Mouse (Mus musculus): ENCODE results near the gene Nckap1l. TPM values are rescaled to one million over a fixed set of nuclear protein-coding genes. Genes with fewer than 3 reads are reported as not detected.
"Not testable (repeated sequence)": the region's sequence is repeated elsewhere in the genome, so short reads cannot be mapped to it uniquely, and the experiment has no call there.

The Nckap1l gene
- polyA plus RNA-seq (2012; ENCODE audit: insufficient read depth, insufficient read length, low replicate concordance, missing spikeins): not detected in 2 replicates

DNA sequence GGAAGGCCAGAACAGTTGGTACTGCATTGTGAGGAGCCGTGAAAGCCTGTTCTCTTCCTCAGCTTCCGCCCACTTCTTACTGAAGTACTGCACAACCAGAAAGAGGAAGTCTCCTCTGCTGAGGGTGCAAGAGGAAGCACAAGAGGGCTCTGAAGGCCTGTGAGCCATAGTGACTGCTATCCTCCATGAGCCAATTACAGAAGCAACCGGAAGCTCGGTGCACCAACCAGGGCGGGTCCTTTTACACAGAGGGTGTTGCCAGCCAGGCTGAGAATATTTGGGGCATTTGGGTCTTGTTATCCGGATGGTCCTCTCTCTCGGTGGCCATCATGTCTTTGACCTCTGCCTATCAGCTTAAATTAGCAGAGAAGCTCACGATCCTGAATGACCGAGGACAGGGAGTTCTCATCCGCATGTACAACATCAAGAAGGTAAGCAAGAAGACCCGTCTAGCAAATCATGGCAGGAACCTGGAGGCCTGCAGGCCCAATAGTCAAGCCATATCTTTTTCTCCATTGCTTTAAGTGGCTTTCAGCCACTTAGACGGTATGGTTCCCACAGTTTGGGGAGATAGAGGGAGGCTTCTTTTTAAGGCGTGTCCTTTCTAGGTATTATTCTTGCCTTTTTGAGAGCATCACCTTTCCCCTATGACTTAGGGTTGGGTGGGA, at the start of gene Nckap1l:
TSS of gene Nckap1l (plus strand) at position 244 of the 668 bp plus-strand sequence.
- no peak within 1 kb of the TSS for H3K4me3 ChIP-seq (ENCODE audit: insufficient read depth, low read depth, low read length)
- H3K27ac ChIP-seq (ENCODE audit: insufficient read depth, low read depth, low read length): no peak within 1 kb of the TSS
- WGBS: 91% methylated on average over 13 of the region's 13 CpGs
- no peak for TF ChIP-seq CTCF (IDR thresholded peaks at IDR 0.05; ENCODE audit: insufficient read depth, low read depth, low read length)
- TF ChIP-seq POLR2A (IDR thresholded peaks at IDR 0.05; ENCODE audit: insufficient read depth, low read depth, low read length): no peak
- H3K4me1 ChIP-seq (ENCODE audit: control insufficient read depth, insufficient read depth, low read length): no peaks in the 10 kb centered on the region

DNA sequence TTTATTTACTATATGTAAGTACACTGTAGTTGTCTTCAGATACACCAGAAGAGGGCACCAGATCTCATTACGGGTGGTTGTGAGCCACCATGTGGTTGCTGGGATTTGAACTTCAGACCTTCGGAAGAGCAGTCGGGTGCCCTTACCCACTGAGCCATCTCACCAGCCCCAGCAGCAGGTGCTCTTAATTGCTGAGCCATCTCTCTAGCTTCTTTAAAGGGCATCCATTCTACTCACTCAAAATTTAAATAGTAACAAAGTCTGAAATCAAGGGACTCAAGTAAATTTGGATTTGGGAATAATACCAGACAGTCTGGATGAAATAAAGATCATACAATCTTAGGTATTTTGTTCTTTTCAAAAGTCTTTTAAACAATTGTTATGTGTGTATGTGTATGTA, 48.0 kb upstream of the Nckap1l start:
- H3K4me3 ChIP-seq (ENCODE audit: insufficient read depth, low read depth, low read length); H3K4me1 ChIP-seq (ENCODE audit: control insufficient read depth, insufficient read depth, low read length); H3K27ac ChIP-seq (ENCODE audit: insufficient read depth, low read depth, low read length): not testable (repeated sequence)
- WGBS: 89% methylated on average over 3 of the region's 3 CpGs

DNA sequence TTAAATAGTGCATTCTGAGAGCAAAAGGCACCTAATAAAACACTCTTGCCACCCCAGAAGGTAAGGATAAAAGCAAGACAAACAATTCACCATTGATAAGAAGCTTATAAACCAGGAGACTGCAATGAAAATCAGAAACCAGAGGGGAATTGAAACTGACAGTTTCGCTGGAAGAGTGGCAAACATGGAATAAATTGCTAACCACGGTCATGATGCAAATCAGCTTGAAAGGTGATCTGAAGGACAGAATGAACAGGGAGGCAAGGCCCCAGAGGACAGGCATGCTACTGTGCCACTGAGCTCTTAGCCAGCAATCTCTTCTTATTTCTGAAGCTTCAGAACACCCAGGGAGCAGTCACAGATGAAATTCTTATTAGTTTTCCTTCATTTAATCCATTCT, 26.6 kb upstream of the Nckap1l start:
- TF ChIP-seq POLR2A (IDR thresholded peaks at IDR 0.05; ENCODE audit: insufficient read depth, low read depth, low read length): no peak
- TF ChIP-seq CTCF (IDR thresholded peaks at IDR 0.05; ENCODE audit: insufficient read depth, low read depth, low read length): no peak
- no peak overlapping the region for H3K27ac ChIP-seq (ENCODE audit: insufficient read depth, low read depth, low read length)
- no peak overlapping the region for H3K4me3 ChIP-seq (ENCODE audit: insufficient read depth, low read depth, low read length)
- WGBS: 42% methylated on average over 2 of the region's 2 CpGs
- H3K4me1 ChIP-seq (ENCODE audit: control insufficient read depth, insufficient read depth, low read length): no peaks in the 10 kb centered on the region

DNA sequence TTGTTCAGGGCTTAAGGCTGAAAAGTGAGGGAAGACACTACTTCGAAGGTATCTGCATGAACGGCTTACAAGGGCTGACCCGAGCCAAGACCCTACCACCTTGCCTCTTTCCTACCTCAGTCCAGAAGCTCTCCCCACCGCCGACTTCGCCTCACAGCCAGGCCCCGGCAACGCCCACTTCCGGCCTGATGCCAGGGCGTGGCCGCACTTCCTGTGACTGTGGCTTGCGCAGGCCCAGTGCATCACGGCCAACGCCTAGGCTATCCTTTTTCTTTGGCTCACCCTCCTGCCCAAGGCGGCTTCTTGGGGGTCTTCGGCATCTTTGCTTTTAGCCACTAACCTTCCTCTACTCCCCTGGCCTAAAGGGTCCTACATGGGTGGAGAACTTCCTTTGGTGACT, 23.4 kb upstream of the Nckap1l start, which contains the start of gene Gtsf1:
TSS of gene Gtsf1 (minus strand) at position 230 of the 400 bp plus-strand sequence.
- H3K4me1 ChIP-seq (ENCODE audit: control insufficient read depth, insufficient read depth, low read length): no peaks in the 10 kb centered on the region
- WGBS: 92% methylated on average over 16 of the region's 16 CpGs
- TF ChIP-seq CTCF (IDR thresholded peaks at IDR 0.05; ENCODE audit: insufficient read depth, low read depth, low read length) (no peak), POLR2A (IDR thresholded peaks at IDR 0.05; ENCODE audit: insufficient read depth, low read depth, low read length) (no peak)
- no peak within 1 kb of the TSS for H3K4me3 ChIP-seq (ENCODE audit: insufficient read depth, low read depth, low read length)
- no peak within 1 kb of the TSS for H3K27ac ChIP-seq (ENCODE audit: insufficient read depth, low read depth, low read length)

DNA sequence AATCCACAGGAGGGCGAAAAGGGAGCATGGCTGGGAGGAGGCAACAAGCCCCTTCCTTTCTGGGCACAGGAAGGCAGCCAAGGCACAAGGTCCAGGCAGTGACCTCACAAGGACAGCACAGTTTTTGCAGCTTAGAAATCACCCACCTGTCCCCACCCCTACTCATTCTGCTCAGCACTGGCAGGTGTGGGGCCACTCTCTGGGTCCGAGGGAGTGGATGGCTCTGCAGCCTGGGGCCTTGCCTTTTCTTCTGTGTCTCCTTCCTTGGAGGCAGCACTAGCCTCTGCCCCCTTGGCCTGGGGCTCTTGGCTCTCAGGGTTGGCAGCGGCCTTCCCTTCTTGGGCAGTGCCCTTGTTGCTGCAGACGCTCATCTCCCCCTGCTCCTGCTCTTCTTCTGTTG, 7.6 kb upstream of the Nckap1l start:
- not testable (repeated sequence) for H3K27ac ChIP-seq (ENCODE audit: insufficient read depth, low read depth, low read length); H3K4me1 ChIP-seq (ENCODE audit: control insufficient read depth, insufficient read depth, low read length); H3K4me3 ChIP-seq (ENCODE audit: insufficient read depth, low read depth, low read length)
- 93% methylated on average over 4 of the region's 4 CpGs for WGBS

DNA sequence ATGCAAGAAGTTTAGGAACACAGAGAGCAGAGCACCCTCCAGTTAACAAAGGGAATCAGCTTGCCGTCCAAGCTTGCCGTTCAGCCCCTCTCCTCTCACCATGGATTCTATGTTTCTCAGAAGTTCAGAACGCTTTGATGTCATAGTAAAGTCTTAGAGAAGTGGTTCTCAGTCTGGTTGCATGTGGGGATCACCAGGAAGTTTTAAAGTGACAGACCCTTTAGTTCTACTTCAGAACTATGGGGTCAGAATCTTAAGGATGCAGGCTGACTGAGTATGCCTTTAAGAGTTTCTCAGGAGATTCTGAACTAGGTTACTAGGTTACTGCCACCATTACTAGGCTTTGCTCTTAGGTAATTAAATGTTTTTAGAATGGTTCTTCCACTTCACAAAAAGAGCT, 5.2 kb upstream of the Nckap1l start, which contains the start of gene Gtsf2:
TSS of gene Gtsf2 (minus strand) at position 101 of the 400 bp plus-strand sequence.
- no peaks in the 10 kb centered on the region for H3K4me1 ChIP-seq (ENCODE audit: control insufficient read depth, insufficient read depth, low read length)
- H3K27ac ChIP-seq (ENCODE audit: insufficient read depth, low read depth, low read length): no peak within 1 kb of the TSS
- no peak within 1 kb of the TSS for H3K4me3 ChIP-seq (ENCODE audit: insufficient read depth, low read depth, low read length)
- no peak for TF ChIP-seq POLR2A (IDR thresholded peaks at IDR 0.05; ENCODE audit: insufficient read depth, low read depth, low read length)
- TF ChIP-seq CTCF (IDR thresholded peaks at IDR 0.05; ENCODE audit: insufficient read depth, low read depth, low read length): no peak
- WGBS: 32% methylated on average over 3 of the region's 3 CpGs

DNA sequence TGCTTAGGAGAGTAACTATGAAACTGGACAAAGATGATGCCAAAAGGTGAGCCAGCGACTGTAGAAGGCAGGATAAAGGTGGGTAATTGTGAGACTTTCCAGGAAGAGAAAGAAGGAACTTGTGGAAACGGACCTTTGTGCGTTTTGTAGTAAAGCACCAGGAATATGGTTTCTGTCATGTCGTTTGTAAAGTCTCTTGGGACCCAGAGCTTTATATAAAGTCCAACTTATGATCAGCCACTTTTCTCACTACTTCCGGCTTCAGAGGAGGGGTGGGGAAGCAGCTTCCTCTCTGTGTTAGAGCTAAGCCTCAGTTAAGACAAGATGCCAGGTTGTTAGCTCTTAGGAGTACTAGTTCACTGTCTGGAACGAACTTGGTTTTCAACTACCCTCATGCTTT, 855 bp downstream of the Nckap1l start:
- Histone ChIP-seq H3K4me3 (ENCODE audit: insufficient read depth, low read depth, low read length) (no peak overlapping the region), H3K27ac (ENCODE audit: insufficient read depth, low read depth, low read length) (no peak overlapping the region), H3K4me1 (ENCODE audit: control insufficient read depth, insufficient read depth, low read length) (no peaks in the 10 kb centered on the region)
- TF ChIP-seq POLR2A (IDR thresholded peaks at IDR 0.05; ENCODE audit: insufficient read depth, low read depth, low read length) (no peak), CTCF (IDR thresholded peaks at IDR 0.05; ENCODE audit: insufficient read depth, low read depth, low read length) (no peak)
- WGBS: 90% methylated on average over 6 of the region's 6 CpGs

DNA sequence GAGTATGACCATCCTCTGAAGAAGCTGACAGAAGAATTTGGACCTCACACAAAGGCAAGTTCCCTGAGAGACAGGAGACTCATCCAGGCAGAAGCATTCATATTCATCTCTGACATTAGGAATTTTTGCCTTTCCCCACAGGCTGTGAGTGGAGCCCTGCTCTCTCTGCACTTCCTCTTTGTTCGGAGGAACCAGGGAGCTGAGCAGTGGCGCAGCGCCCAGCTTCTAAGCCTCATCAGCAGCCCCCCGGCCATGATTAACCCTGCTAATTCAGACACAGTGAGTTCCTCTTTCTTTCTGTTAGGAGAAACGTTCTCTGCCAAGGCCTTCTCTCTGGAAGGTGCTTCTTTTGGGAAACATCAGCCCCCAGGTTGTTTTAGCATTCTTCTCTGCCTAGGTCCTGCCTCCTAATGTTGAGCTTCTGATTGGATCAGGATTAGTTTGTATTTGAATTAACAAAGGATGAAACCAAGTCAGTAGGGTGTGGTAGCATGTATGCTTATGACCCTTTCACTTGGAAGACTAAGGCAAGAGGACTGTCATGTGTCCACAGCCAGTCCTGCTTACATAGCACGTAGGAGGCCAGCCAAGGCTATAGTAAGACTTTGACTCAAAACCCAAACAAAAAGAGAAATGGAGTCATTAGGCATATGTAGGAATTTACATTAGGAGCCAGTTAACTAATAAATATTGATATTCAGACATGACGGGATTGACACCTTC, 9.1 kb downstream of the Nckap1l start:
- WGBS: 53% methylated on average over 7 of the region's 7 CpGs
- H3K27ac ChIP-seq (ENCODE audit: insufficient read depth, low read depth, low read length): no peak overlapping the region
- H3K4me3 ChIP-seq (ENCODE audit: insufficient read depth, low read depth, low read length): no peak overlapping the region
- no peaks in the 10 kb centered on the region for H3K4me1 ChIP-seq (ENCODE audit: control insufficient read depth, insufficient read depth, low read length)
- TF ChIP-seq CTCF (IDR thresholded peaks at IDR 0.05; ENCODE audit: insufficient read depth, low read depth, low read length) (no peak), POLR2A (IDR thresholded peaks at IDR 0.05; ENCODE audit: insufficient read depth, low read depth, low read length) (no peak)

DNA sequence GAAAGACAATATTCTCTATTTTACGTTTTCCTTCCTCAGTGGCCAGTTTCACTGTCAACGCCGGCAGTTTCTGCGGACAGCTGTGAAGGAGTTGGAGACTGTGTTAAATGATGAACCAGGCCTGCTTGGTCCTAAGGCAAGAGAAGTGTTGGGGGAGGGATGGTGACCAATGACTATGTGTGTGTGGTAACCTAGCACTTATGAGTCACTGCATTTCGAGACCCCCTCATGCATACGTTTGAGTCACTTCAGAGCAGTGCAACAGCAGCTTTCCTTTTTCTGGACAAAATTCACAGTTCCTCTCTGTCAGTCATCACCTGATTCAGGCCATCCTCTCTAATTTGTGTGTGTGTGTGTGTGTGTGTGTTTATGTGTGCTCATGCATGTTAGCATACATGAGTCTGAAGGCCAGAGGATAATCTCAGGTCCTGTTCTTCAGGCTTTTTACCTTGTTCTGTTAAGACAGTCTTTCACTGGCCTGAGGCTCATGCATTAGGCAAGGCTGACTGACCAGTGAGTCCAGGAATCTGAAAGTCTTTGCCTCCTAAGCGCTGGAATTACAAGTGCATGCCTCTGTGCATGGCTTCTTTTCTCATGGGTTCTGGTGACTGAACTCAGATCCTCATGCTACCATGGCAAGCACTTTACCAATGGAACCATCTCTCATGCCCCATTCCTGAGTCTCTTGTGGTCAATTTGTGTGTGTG, 18.0 kb downstream of the Nckap1l start:
- Histone ChIP-seq H3K27ac (ENCODE audit: insufficient read depth, low read depth, low read length) (no peak overlapping the region), H3K4me3 (ENCODE audit: insufficient read depth, low read depth, low read length) (no peak overlapping the region), H3K4me1 (ENCODE audit: control insufficient read depth, insufficient read depth, low read length) (no peaks in the 10 kb centered on the region)
- WGBS: 78% methylated on average over 7 of the region's 7 CpGs
- TF ChIP-seq POLR2A (IDR thresholded peaks at IDR 0.05; ENCODE audit: insufficient read depth, low read depth, low read length) (no peak), CTCF (IDR thresholded peaks at IDR 0.05; ENCODE audit: insufficient read depth, low read depth, low read length) (no peak)
